ENCODE assay signal across 15 mouse cellular contexts in the genomic region with DNA sequence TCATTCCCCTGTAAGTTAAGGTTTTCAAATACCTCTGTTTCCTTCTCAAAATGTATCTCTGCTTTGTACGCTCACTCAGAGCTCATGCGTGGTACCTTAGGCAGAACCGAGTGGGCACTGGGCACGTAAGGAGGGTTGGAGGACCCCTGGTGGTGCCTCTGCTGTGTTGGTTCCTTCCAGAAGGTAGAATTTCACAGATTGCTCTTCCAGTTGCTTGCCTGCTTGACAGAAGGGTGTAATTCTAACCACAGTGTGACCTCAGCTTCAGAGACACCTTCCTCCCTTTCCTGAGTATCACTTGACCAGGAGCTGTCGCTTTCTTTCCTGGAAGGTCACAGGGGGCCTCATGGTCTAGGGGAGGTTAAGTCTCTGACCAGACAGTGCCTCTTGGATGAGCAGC.
DNase-seq lines count a peak whose midpoint lies in the region; ATAC-seq and TF ChIP-seq lines count a peak whose summit lies in the region.
"Had no signal": no experiment of that assay in that cellular context is flagged by ENCODE, and none has a peak within 500 bp of the region (broad histone marks: within the 10 kb centered on the region; RNA-seq: fewer than 3 reads in every experiment).

No protein-coding gene starts in this region.

- H3K9ac ChIP-seq in heart, embryonic 13.5 days = peak overlapping the region; percentile 78
- H3K9ac ChIP-seq in kidney, postnatal 0 days (ENCODE audit: low read depth, low read length) = no peak overlapping the region
- no peak overlapping the region for H3K9ac ChIP-seq in forebrain, embryonic 13.5 days
- H3K9ac ChIP-seq: liver, embryonic 14.5 days had no signal

- peak overlapping the region; percentile 54; the same call in 1 of the 2 replicates for H3K27ac ChIP-seq in heart, embryonic 13.5 days (replicated peaks)
- H3K27ac ChIP-seq in kidney, postnatal 0 days = peak overlapping the region; percentile 31
- no peak overlapping the region for H3K27ac ChIP-seq in forebrain, embryonic 13.5 days
- H3K27ac ChIP-seq: hindbrain, postnatal 0 days; layer of hippocampus, adult 2 months; liver, embryonic 14.5 days had no signal

- peaks cover 76% of the 10 kb centered on the region for H3K4me1 ChIP-seq in heart, embryonic 13.5 days
- H3K4me1 ChIP-seq in kidney, postnatal 0 days (replicated peaks; ENCODE audit: insufficient read depth, low read length) = peaks cover 10% of the 10 kb centered on the region
- H3K4me1 ChIP-seq in forebrain, embryonic 13.5 days = peaks cover 43% of the 10 kb centered on the region

- H3K36me3 ChIP-seq in heart, embryonic 13.5 days = peaks cover 16% of the 10 kb centered on the region
- H3K36me3 ChIP-seq in kidney, postnatal 0 days (ENCODE audit: insufficient read depth, low read length) = no peaks in the 10 kb centered on the region
- H3K36me3 ChIP-seq in forebrain, embryonic 13.5 days (ENCODE audit: poor library complexity, severe bottlenecking) = no peaks in the 10 kb centered on the region

- intact Hi-C loops in heart, postnatal 10 days (cut with DNase I) = loop anchor here (5.0 kb wide), 1 partner anchor 153 kb away; no protein-coding TSS in a partner anchor

- TF ChIP-seq CTCF in kidney, postnatal 0 days (IDR thresholded peaks at IDR 0.05; ENCODE audit: low read depth) = peak; percentile 60

- H3K4me3 ChIP-seq in heart, embryonic 13.5 days = peak overlapping the region; percentile 76
- H3K4me3 ChIP-seq in kidney, postnatal 0 days (replicated peaks; ENCODE audit: low read depth, low read length) = no peak overlapping the region
- H3K4me3 ChIP-seq in forebrain, embryonic 13.5 days = no peak overlapping the region
- H3K4me3 ChIP-seq: erythroblast, embryonic 14.5 days; layer of hippocampus, adult 2 months had no signal

- peak overlapping the region; percentile 74 for H3K4me2 ChIP-seq in heart, embryonic 13.5 days
- 0 out of 2 replicates have a peak overlapping the region, but pooled peaks have one; percentile 96 for H3K4me2 ChIP-seq in kidney, postnatal 0 days (ENCODE audit: low read length)
- H3K4me2 ChIP-seq in forebrain, embryonic 13.5 days = peak overlapping the region; percentile 43; the same call in 1 of the 2 replicates

- no peaks in the 10 kb centered on the region for H3K27me3 ChIP-seq in heart, embryonic 13.5 days (replicated peaks)
- no peaks in the 10 kb centered on the region for H3K27me3 ChIP-seq in kidney, postnatal 0 days (ENCODE audit: insufficient read depth, low read length)
- H3K27me3 ChIP-seq in forebrain, embryonic 13.5 days = no peaks in the 10 kb centered on the region

- DNase-seq in heart, postnatal 10 days = no peak
- peak; percentile 90 for DNase-seq in kidney, postnatal 0 days (ENCODE audit: low spot score)
- DNase-seq in kidney, adult 8-10 months = no peak
- DNase-seq in 416B (ENCODE audit: low read depth) = peak; percentile 16
- no peak for DNase-seq in urinary bladder, postnatal 4 days (ENCODE audit: low spot score in 2 of 2)
- no peak for DNase-seq in thymus, postnatal 0 days (ENCODE audit: low spot score)
- DNase-seq: cerebellum, adult 11-12 months; gastrocnemius, postnatal 10 days had no signal

- no peaks in the 10 kb centered on the region for H3K9me3 ChIP-seq in heart, embryonic 13.5 days
- no peaks in the 10 kb centered on the region for H3K9me3 ChIP-seq in kidney, postnatal 0 days (replicated peaks; ENCODE audit: low read length)
- H3K9me3 ChIP-seq in forebrain, embryonic 13.5 days (replicated peaks) = no peaks in the 10 kb centered on the region

- WGBS in heart, embryonic 13.5 days = 32% methylated on average over 5 of the region's 5 CpGs
- WGBS in kidney, postnatal 0 days = 35% methylated on average over 5 of the region's 5 CpGs
- WGBS in forebrain, embryonic 13.5 days = 72% methylated on average over 5 of the region's 5 CpGs

- ATAC-seq in heart, embryonic 13.5 days (ENCODE audit: extremely low read depth, insufficient number of reproducible peaks, low FRiP score, low TSS enrichment) = no peak
- peak; percentile 41 for ATAC-seq in kidney, postnatal 0 days (replicated peaks; ENCODE audit: low FRiP score, low read depth)
- no peak for ATAC-seq in forebrain, embryonic 13.5 days
- ATAC-seq: activated CD4-positive, CD25-positive, alpha-beta regulatory T cell, adult 4 months; hindbrain, postnatal 0 days had no signal

Comparison
In these comparisons a context has a peak if more than half of its experiments do, and no peak if none do; other contexts are left out.
1. DNase-seq: peak in kidney, postnatal 0 days (single experiment) and 416B (single experiment); none in heart, postnatal 10 days (0 of 2), kidney, adult 8-10 months (0 of 2), urinary bladder, postnatal 4 days (0 of 2) and thymus, postnatal 0 days (single experiment).
2. H3K4me2 ChIP-seq: peak in every context shown above with its lines; median percentile 96 in kidney, postnatal 0 days; 74 in heart, embryonic 13.5 days; 43 in forebrain, embryonic 13.5 days.